Comparison of ENCODE assay signal across 17 mouse cellular contexts in genomic region chr8:113846669-113847068, GRCm38 (mm10). TPM values are rescaled to one million over a fixed set of nuclear protein-coding genes. Genes with fewer than 3 reads are reported as not detected.
DNase-seq lines count a peak whose midpoint lies in the region; ATAC-seq and TF ChIP-seq lines count a peak whose summit lies in the region.
"Had no signal": no experiment of that assay in that cellular context is flagged by ENCODE, and none has a peak within 500 bp of the region (broad histone marks: within the 10 kb centered on the region; RNA-seq: fewer than 3 reads in every experiment).

No protein-coding gene starts in this region.

- peaks cover 7% of the 10 kb centered on the region; the same call in 1 of the 2 replicates for H3K4me1 ChIP-seq in hindbrain, postnatal 0 days (ENCODE audit: insufficient read depth, low read length)
- peaks cover 19% of the 10 kb centered on the region for H3K4me1 ChIP-seq in hindbrain, embryonic 10.5 days (replicated peaks)
- peaks cover 5% of the 10 kb centered on the region; the same call in 1 of the 2 replicates for H3K4me1 ChIP-seq in midbrain, embryonic 14.5 days (ENCODE audit: control insufficient read depth, insufficient read depth, low read length)
- H3K4me1 ChIP-seq in midbrain, embryonic 15.5 days: peaks cover 28% of the 10 kb centered on the region
- H3K4me1 ChIP-seq in embryonic facial prominence, embryonic 12.5 days: peaks cover 13% of the 10 kb centered on the region
- H3K4me1 ChIP-seq in forebrain, embryonic 14.5 days (ENCODE audit: control insufficient read depth, insufficient read depth, low read length): peaks cover 23% of the 10 kb centered on the region

- H3K9me3 ChIP-seq in hindbrain, postnatal 0 days (ENCODE audit: low read length): no peaks in the 10 kb centered on the region
- H3K9me3 ChIP-seq in hindbrain, embryonic 10.5 days: no peaks in the 10 kb centered on the region; the same call in 1 of the 2 replicates
- H3K9me3 ChIP-seq in midbrain, embryonic 14.5 days (ENCODE audit: control insufficient read depth, low read length): 0 out of 2 replicates have a peak, but pooled peaks cover 2% of the 10 kb centered on the region
- no peaks in the 10 kb centered on the region for H3K9me3 ChIP-seq in midbrain, embryonic 15.5 days
- H3K9me3 ChIP-seq in embryonic facial prominence, embryonic 12.5 days: no peaks in the 10 kb centered on the region
- 0 out of 2 replicates have a peak, but pooled peaks cover 3% of the 10 kb centered on the region for H3K9me3 ChIP-seq in forebrain, embryonic 14.5 days (replicated peaks; ENCODE audit: control insufficient read depth, low read length)
- H3K9me3 ChIP-seq: hindbrain, embryonic 12.5 days had no signal

- H3K4me3 ChIP-seq in hindbrain, postnatal 0 days (ENCODE audit: low read length): no peak overlapping the region
- H3K4me3 ChIP-seq in hindbrain, embryonic 10.5 days: no peak overlapping the region
- H3K4me3 ChIP-seq in midbrain, embryonic 14.5 days (replicated peaks; ENCODE audit: low read depth, low read length): no peak overlapping the region
- H3K4me3 ChIP-seq in midbrain, embryonic 15.5 days: no peak overlapping the region
- 0 out of 2 replicates have a peak overlapping the region, but pooled peaks have one; percentile 57 for H3K4me3 ChIP-seq in embryonic facial prominence, embryonic 12.5 days
- H3K4me3 ChIP-seq in forebrain, embryonic 14.5 days (ENCODE audit: low read depth, low read length): 0 out of 2 replicates have a peak overlapping the region, but pooled peaks have one; percentile 61
- H3K4me3 ChIP-seq: hindbrain, embryonic 12.5 days had no signal

- no peak for DNase-seq in hindbrain, postnatal 0 days (ENCODE audit: low spot score)
- no peak for DNase-seq in hindbrain, embryonic 10.5 days (ENCODE audit: low spot score)
- DNase-seq in midbrain, embryonic 14.5 days: no peak
- no peak for DNase-seq in forebrain, embryonic 14.5 days (ENCODE audit: low spot score)
- no peak for DNase-seq in embryo, embryonic 9.5 days (ENCODE audit: extremely low spot score)
- DNase-seq in thymus, postnatal 0 days (ENCODE audit: low spot score): no peak
- DNase-seq: adrenal gland, postnatal 25 days; gastrocnemius, postnatal 36 days; kidney, postnatal 25 days; lung, adult 2 months had no signal

- WGBS in hindbrain, postnatal 0 days: 77% methylated on average over 5 of the region's 5 CpGs
- WGBS in hindbrain, embryonic 10.5 days: 78% methylated on average over 5 of the region's 5 CpGs
- WGBS in midbrain, embryonic 14.5 days: 86% methylated on average over 5 of the region's 5 CpGs
- 83% methylated on average over 5 of the region's 5 CpGs for WGBS in midbrain, embryonic 15.5 days
- WGBS in embryonic facial prominence, embryonic 12.5 days: 71% methylated on average over 5 of the region's 5 CpGs
- 70% methylated on average over 5 of the region's 5 CpGs for WGBS in forebrain, embryonic 14.5 days

- no peak overlapping the region for H3K27ac ChIP-seq in hindbrain, postnatal 0 days
- no peak overlapping the region for H3K27ac ChIP-seq in hindbrain, embryonic 10.5 days
- H3K27ac ChIP-seq in midbrain, embryonic 14.5 days (replicated peaks; ENCODE audit: low read depth, low read length): no peak overlapping the region
- no peak overlapping the region for H3K27ac ChIP-seq in midbrain, embryonic 15.5 days
- H3K27ac ChIP-seq in embryonic facial prominence, embryonic 12.5 days: no peak overlapping the region
- H3K27ac ChIP-seq in forebrain, embryonic 14.5 days (ENCODE audit: low read depth, low read length): no peak overlapping the region
- H3K27ac ChIP-seq: hindbrain, embryonic 12.5 days had no signal

- H3K9ac ChIP-seq in hindbrain, postnatal 0 days (replicated peaks; ENCODE audit: low read length): no peak overlapping the region
- no peak overlapping the region for H3K9ac ChIP-seq in midbrain, embryonic 14.5 days (replicated peaks; ENCODE audit: low read length)
- no peak overlapping the region for H3K9ac ChIP-seq in midbrain, embryonic 15.5 days
- no peak overlapping the region for H3K9ac ChIP-seq in embryonic facial prominence, embryonic 12.5 days
- no peak overlapping the region for H3K9ac ChIP-seq in forebrain, embryonic 14.5 days (ENCODE audit: low read length)
- H3K9ac ChIP-seq: hindbrain, embryonic 12.5 days had no signal

- no peaks in the 10 kb centered on the region for H3K36me3 ChIP-seq in hindbrain, postnatal 0 days (ENCODE audit: insufficient read depth, low read length)
- H3K36me3 ChIP-seq in hindbrain, embryonic 10.5 days: no peaks in the 10 kb centered on the region
- no peaks in the 10 kb centered on the region for H3K36me3 ChIP-seq in midbrain, embryonic 14.5 days (ENCODE audit: control insufficient read depth, insufficient read depth, low read length)
- H3K36me3 ChIP-seq in midbrain, embryonic 15.5 days (replicated peaks): no peaks in the 10 kb centered on the region
- H3K36me3 ChIP-seq in embryonic facial prominence, embryonic 12.5 days: no peaks in the 10 kb centered on the region
- H3K36me3 ChIP-seq in forebrain, embryonic 14.5 days (ENCODE audit: control insufficient read depth, insufficient read depth, low read length): no peaks in the 10 kb centered on the region
- H3K36me3 ChIP-seq: hindbrain, embryonic 12.5 days had no signal

- TF ChIP-seq CTCF in hindbrain, postnatal 0 days (IDR thresholded peaks at IDR 0.05; ENCODE audit: low read depth): no peak

- no peak for ATAC-seq in hindbrain, postnatal 0 days
- ATAC-seq in midbrain, embryonic 14.5 days (ENCODE audit: low FRiP score, low TSS enrichment): no peak
- ATAC-seq in midbrain, embryonic 15.5 days (replicated peaks): no peak
- no peak for ATAC-seq in embryonic facial prominence, embryonic 12.5 days (ENCODE audit: insufficient number of reproducible peaks, insufficient read depth, low FRiP score, low TSS enrichment)
- ATAC-seq in forebrain, embryonic 14.5 days: no peak
- ATAC-seq: intestine, postnatal 0 days had no signal

- H3K27me3 ChIP-seq in hindbrain, postnatal 0 days (ENCODE audit: insufficient read depth, low read length): 0 out of 2 replicates have a peak, but pooled peaks cover 3% of the 10 kb centered on the region
- peaks cover 54% of the 10 kb centered on the region for H3K27me3 ChIP-seq in hindbrain, embryonic 10.5 days (ENCODE audit: insufficient read depth, poor library complexity, severe bottlenecking)
- peaks cover 15% of the 10 kb centered on the region; the same call in 1 of the 2 replicates for H3K27me3 ChIP-seq in midbrain, embryonic 14.5 days (ENCODE audit: control insufficient read depth, insufficient read depth, low read length)
- H3K27me3 ChIP-seq in midbrain, embryonic 15.5 days (replicated peaks): peaks cover 9% of the 10 kb centered on the region
- peaks cover 38% of the 10 kb centered on the region for H3K27me3 ChIP-seq in embryonic facial prominence, embryonic 12.5 days
- no peaks in the 10 kb centered on the region for H3K27me3 ChIP-seq in forebrain, embryonic 14.5 days (replicated peaks; ENCODE audit: control insufficient read depth, insufficient read depth, low read length)

- peak overlapping the region; percentile 98 for H3K4me2 ChIP-seq in hindbrain, postnatal 0 days (ENCODE audit: low read depth, low read length)
- peak overlapping the region; percentile 98; the same call in 1 of the 2 replicates for H3K4me2 ChIP-seq in midbrain, embryonic 14.5 days (ENCODE audit: low read length)
- no peak overlapping the region for H3K4me2 ChIP-seq in midbrain, embryonic 15.5 days
- H3K4me2 ChIP-seq in embryonic facial prominence, embryonic 12.5 days (replicated peaks): peak overlapping the region; percentile 100; the same call in 1 of the 2 replicates
- peak overlapping the region; percentile 98 for H3K4me2 ChIP-seq in forebrain, embryonic 14.5 days (ENCODE audit: low read length)
- H3K4me2 ChIP-seq: hindbrain, embryonic 12.5 days had no signal

RNA-seq across cellular contexts. Expression of gene Adamts18, which starts 1.9 kb away (rescaled TPM):
- 4.6 and 6.2 TPM in 2 replicates for total RNA-seq in hindbrain, postnatal 0 days (2014; rRNA removed)
- 4.0 and 5.0 TPM in 2 replicates for polyA plus RNA-seq in hindbrain, postnatal 0 days (2015; fragmentation: Nextera tagmentation; extraction: Ambion mirVana)
- polyA plus RNA-seq in hindbrain, embryonic 10.5 days (2016; fragmentation: Nextera tagmentation; extraction: Ambion mirVana): 0.73 and 1.0 TPM in 2 replicates
- polyA plus RNA-seq in midbrain, embryonic 14.5 days (2014; fragmentation: Nextera tagmentation; extraction: Ambion mirVana): 2.6 and 3.0 TPM in 2 replicates
- 3.2 and 3.4 TPM in 2 replicates for polyA plus RNA-seq in midbrain, embryonic 15.5 days (2015; fragmentation: Nextera tagmentation; extraction: Ambion mirVana)
- 7.1 and 7.2 TPM in 2 replicates for polyA plus RNA-seq in embryonic facial prominence, embryonic 12.5 days (2016; fragmentation: Nextera tagmentation; extraction: Ambion mirVana)
- polyA plus RNA-seq in forebrain, embryonic 14.5 days (2014; fragmentation: Nextera tagmentation; extraction: Ambion mirVana): 8.8 and 13.3 TPM in 2 replicates
- 0.95 and 1.2 TPM in 2 replicates for polyA plus RNA-seq in thymus, postnatal 0 days (2015; fragmentation: Nextera tagmentation; extraction: Ambion mirVana)
- total RNA-seq: adrenal gland, postnatal 25 days; common myeloid progenitor, adult 5-6 weeks; ES-E14 had no signal
- polyA plus RNA-seq: liver, adult 2 months; lung, adult 2 months had no signal

Comparison
In these comparisons a context has a peak if more than half of its experiments do, and no peak if none do; other contexts are left out.
1. H3K4me3 ChIP-seq: peak in embryonic facial prominence, embryonic 12.5 days (single experiment) and forebrain, embryonic 14.5 days (single experiment); none in hindbrain, postnatal 0 days (single experiment), hindbrain, embryonic 10.5 days (single experiment), midbrain, embryonic 14.5 days (single experiment) and midbrain, embryonic 15.5 days (single experiment).